Mouse (Mus musculus) embryonic fibroblast, embryonic 13.5 days (primary cell): ENCODE results near the gene Serpinb9b.

ENCODE experiments used
- CTCF ChIP-seq: IDR thresholded peaks from 2 replicates; pipeline ENCODE4 v1.5.1; 2011; ENCODE audit warnings: mild to moderate bottlenecking, control low read depth, low read length, moderate library complexity, borderline replicate concordance; ENCODE audit not compliant: insufficient read depth
- POLR2A ChIP-seq: IDR thresholded peaks from 2 replicates; pipeline ENCODE4 v1.6.1; 2011; ENCODE audit warnings: low read depth, mild to moderate bottlenecking, control low read depth, low read length, moderate library complexity

GRCm38 (mm10) chr13:33012395-33012794, 14.8 kb upstream of the Serpinb9b start:
- no peak for TF ChIP-seq CTCF
- no peak for TF ChIP-seq POLR2A
